Mouse (Mus musculus) megakaryocyte-erythroid progenitor cell, adult 5 weeks (primary cell): ENCODE measurements around the gene Clhc1. TPM values are rescaled to one million over a fixed set of nuclear protein-coding genes. Genes with fewer than 3 reads are reported as not detected.

ENCODE experiments used
- polyA plus RNA-seq: library from polyadenylated mRNA; stranded (reverse); fragments of >175 nt; gene quantifications from 2 replicates; pipeline ENCODE4 v1.2.3, GENCODE M21; 2012

Gene Clhc1
- not detected in 2 replicates for polyA plus RNA-seq

DNA sequence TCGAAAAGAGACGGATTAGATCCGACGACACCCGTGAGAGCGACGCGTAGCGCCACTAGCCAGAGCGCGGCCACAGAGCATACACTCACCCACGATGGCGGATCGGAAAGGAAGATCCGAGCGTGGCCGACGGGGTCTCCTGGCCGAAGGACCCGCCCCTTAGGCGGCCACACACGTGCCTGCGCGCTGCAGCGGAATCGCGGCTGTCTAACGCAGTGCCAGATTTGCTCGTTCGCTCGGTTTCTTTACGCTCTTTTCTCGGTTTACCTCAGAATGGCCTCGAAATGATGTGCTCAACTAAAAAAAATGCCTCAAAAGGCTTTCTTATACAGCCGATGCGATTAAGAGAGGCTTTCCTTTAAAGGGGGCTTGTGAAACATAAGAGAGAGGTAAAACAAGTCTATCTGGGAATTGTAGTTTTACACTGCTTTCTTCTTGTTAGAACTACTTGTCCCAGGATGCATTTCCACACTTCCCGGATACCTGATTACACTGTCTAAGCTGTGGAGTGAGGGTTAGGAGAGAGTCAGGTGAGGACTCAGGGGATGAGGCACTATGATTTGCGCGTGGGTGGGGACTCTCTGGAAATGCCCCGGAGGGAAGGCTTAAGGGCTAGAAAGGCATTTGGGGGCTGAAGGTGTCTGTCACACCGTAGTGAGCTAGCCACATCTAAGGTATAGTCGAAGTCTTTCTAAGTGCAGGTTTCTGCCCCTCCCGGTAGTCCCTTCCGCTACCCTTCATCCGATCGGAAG is at the start of gene Clhc1, which contains the start of gene Rps27a:
TSS of gene Clhc1 (plus strand) at position 199 of the 752 bp plus-strand sequence.
TSS of gene Rps27a (minus strand) at position 358 of the 752 bp plus-strand sequence.

DNA sequence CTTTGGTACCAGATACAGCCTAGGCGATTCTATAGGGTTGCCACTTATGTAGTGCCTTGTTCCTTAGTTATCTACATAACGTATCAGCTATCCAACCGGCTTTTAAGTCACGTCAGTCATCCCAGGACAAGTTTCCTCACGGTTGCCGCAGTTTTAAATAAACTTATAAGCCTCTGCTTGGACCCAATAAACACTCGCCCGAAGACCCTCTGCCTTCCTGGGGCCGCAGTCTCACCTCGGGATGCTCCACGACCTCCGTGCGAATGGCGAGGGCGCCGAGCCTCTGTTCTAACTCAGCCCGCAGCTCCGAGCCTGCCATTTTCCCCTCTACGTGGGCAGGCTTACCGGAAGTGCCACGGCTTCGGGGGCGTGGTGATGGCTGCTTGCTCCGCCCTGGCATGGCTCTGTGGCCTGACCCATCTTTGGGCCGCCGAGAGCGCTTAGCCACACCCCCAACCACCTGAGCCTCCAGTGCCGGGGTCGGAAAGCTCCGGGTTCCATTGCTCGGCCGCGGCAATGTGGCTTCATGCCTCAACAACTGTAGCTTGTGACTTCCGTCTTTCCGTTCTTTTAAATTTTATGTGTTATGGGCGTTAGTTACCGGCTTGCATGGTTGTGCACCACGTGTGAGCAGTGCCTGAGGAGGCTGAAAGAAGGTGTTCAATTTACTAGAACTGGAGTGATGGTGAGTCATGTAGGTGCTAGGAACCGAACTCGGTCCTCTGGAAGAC is 32.9 kb upstream of the Clhc1 start, which contains the start of gene Prorsd1:
TSS of gene Prorsd1 (minus strand) at position 352 of the 731 bp plus-strand sequence.

DNA sequence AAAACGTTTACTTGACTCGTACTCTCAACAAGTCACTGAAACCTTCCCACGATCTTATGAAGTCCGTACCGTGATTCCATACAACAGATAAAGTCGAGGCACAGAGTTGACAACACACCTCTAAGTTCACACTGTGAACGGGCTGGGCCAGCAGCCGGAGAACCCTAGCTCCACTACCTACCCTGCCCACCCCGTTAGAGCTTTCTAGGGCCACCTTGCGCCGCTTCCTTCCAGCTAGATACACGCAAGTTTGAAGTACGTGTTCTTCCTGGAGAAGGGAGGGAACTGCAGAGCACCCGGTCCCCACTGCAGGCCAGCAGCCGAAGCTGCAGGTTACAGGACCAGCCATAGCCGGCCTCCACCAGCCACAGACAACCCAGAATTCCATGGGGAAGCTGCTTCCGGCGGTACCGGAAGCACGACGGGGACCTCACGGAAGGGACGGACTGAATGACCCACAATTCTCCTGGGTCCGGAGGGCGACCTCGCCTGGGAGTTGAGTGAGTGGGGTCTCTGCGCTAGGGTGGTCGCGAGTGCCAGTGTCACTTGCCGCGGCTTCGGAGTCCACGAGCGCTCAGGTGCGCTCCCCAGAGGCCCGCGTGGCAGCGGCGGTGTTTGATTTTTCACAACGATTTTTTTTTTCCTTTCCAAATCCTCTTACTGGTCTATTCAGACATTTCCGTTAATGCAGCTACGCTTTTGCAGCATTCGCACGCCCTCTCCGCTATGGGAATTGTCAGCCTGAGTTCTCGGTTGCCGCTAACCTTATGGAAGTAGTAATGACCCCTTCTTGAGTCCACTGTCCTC is 21.6 kb upstream of the Clhc1 start, which contains the start of gene Mtif2:
TSS of gene Mtif2 (plus strand) at position 421 of the 807 bp plus-strand sequence.

Other genes with a start within 250 kb of the Clhc1 start
- gene Ccdc88a, start 174.3 kb upstream of the Clhc1 start, polyA plus RNA-seq = 9.7 and 10.4 TPM in 2 replicates
- gene Prorsd1, start 32.9 kb upstream of the Clhc1 start, polyA plus RNA-seq = 13.6 and 14.4 TPM in 2 replicates
- gene Mtif2, start 21.5 kb upstream of the Clhc1 start, polyA plus RNA-seq = 5.0 and 5.8 TPM in 2 replicates
- 112 and 119 TPM in 2 replicates for gene Rps27a, start 159 bp downstream of the Clhc1 start, polyA plus RNA-seq
- gene Rtn4, start 145.0 kb downstream of the Clhc1 start, polyA plus RNA-seq = 153 and 183 TPM in 2 replicates